In genomic region chr14:40889704-40890103, GRCm38 (mm10) we compare ENCODE assay signal across 19 mouse cellular contexts. TPM values are rescaled to one million over a fixed set of nuclear protein-coding genes. Genes with fewer than 3 reads are reported as not detected.
DNase-seq lines count a peak whose midpoint lies in the region; ATAC-seq and TF ChIP-seq lines count a peak whose summit lies in the region.
"Had no signal": no experiment of that assay in that cellular context is flagged by ENCODE, and none has a peak within 500 bp of the region (broad histone marks: within the 10 kb centered on the region; RNA-seq: fewer than 3 reads in every experiment).

No protein-coding gene starts in this region.

- 58% methylated on average over 4 of the region's 4 CpGs for WGBS in stomach, embryonic 16.5 days
- 60% methylated on average over 4 of the region's 4 CpGs for WGBS in stomach, postnatal 0 days
- WGBS in kidney, embryonic 14.5 days: 69% methylated on average over 4 of the region's 4 CpGs

- no peak overlapping the region for H3K4me3 ChIP-seq in gastrocnemius, adult 2 months
- H3K4me3 ChIP-seq in stomach, embryonic 16.5 days (replicated peaks; ENCODE audit: low read length): no peak overlapping the region
- no peak overlapping the region for H3K4me3 ChIP-seq in stomach, postnatal 0 days (ENCODE audit: low read depth, low read length)
- no peak overlapping the region for H3K4me3 ChIP-seq in kidney, embryonic 14.5 days (ENCODE audit: low read length)
- H3K4me3 ChIP-seq: embryonic facial prominence, embryonic 15.5 days; forebrain, embryonic 10.5 days; heart, embryonic 13.5 days; hindbrain, embryonic 13.5 days; limb, embryonic 13.5 days; liver, embryonic 15.5 days; midbrain, embryonic 15.5 days had no signal

- peak; percentile 55 for ATAC-seq in stomach, embryonic 16.5 days (ENCODE audit: insufficient read depth, low FRiP score)
- no peak for ATAC-seq in stomach, postnatal 0 days (ENCODE audit: low FRiP score, low TSS enrichment)
- no peak for ATAC-seq in kidney, embryonic 14.5 days (ENCODE audit: low FRiP score, low TSS enrichment)
- ATAC-seq: midbrain, embryonic 15.5 days had no signal

- no peak for TF ChIP-seq EP300 in stomach, postnatal 0 days (optimal IDR thresholded peaks at IDR 0.05)

- no peaks in the 10 kb centered on the region for H3K9me3 ChIP-seq in stomach, embryonic 16.5 days (replicated peaks; ENCODE audit: control insufficient read depth, low read length)
- no peaks in the 10 kb centered on the region for H3K9me3 ChIP-seq in stomach, postnatal 0 days (ENCODE audit: control insufficient read depth, low read length)
- H3K9me3 ChIP-seq in kidney, embryonic 14.5 days (ENCODE audit: control insufficient read depth, low read length): no peaks in the 10 kb centered on the region
- H3K9me3 ChIP-seq: embryonic facial prominence, embryonic 15.5 days; forebrain, embryonic 10.5 days; heart, embryonic 13.5 days; hindbrain, embryonic 13.5 days; limb, embryonic 13.5 days; liver, embryonic 15.5 days; midbrain, embryonic 15.5 days had no signal

- intact Hi-C loops in gastrocnemius, adult 2 months (cut with DNase I): loop anchor here (10.0 kb wide), 1 partner anchor 55 kb away; no protein-coding TSS in a partner anchor
- intact Hi-C loops in heart, postnatal 10 days (cut with DNase I): loop anchor here (5.0 to 10.0 kb wide), 2 partner anchors 97 to 195 kb away; no protein-coding TSS in a partner anchor

- no peak overlapping the region for H3K4me2 ChIP-seq in stomach, embryonic 16.5 days (ENCODE audit: low read depth, low read length)
- no peak overlapping the region for H3K4me2 ChIP-seq in stomach, postnatal 0 days (replicated peaks; ENCODE audit: low read depth)
- H3K4me2 ChIP-seq in kidney, embryonic 14.5 days (replicated peaks; ENCODE audit: low read depth, low read length): no peak overlapping the region
- H3K4me2 ChIP-seq: embryonic facial prominence, embryonic 15.5 days; heart, embryonic 13.5 days; hindbrain, embryonic 13.5 days; limb, embryonic 13.5 days; liver, embryonic 15.5 days; midbrain, embryonic 15.5 days had no signal

- peaks cover 4% of the 10 kb centered on the region for H3K4me1 ChIP-seq in stomach, embryonic 16.5 days (ENCODE audit: control insufficient read depth, insufficient read depth, low read length)
- no peaks in the 10 kb centered on the region for H3K4me1 ChIP-seq in stomach, postnatal 0 days (replicated peaks; ENCODE audit: control insufficient read depth, insufficient read depth)
- H3K4me1 ChIP-seq in kidney, embryonic 14.5 days (ENCODE audit: control insufficient read depth, insufficient read depth, low read length): 0 out of 2 replicates have a peak, but pooled peaks cover 3% of the 10 kb centered on the region

- no peaks in the 10 kb centered on the region for H3K27me3 ChIP-seq in stomach, embryonic 16.5 days (ENCODE audit: control insufficient read depth, insufficient read depth, low read length)
- H3K27me3 ChIP-seq in stomach, postnatal 0 days (ENCODE audit: control insufficient read depth, insufficient read depth, low read length): no peaks in the 10 kb centered on the region
- no peaks in the 10 kb centered on the region for H3K27me3 ChIP-seq in kidney, embryonic 14.5 days (ENCODE audit: control insufficient read depth, insufficient read depth, low read length)
- H3K27me3 ChIP-seq: embryonic facial prominence, embryonic 15.5 days; heart, embryonic 13.5 days; hindbrain, embryonic 13.5 days; limb, embryonic 13.5 days; liver, embryonic 15.5 days; midbrain, embryonic 15.5 days had no signal

- TF ChIP-seq CTCF in gastrocnemius, adult 2 months (IDR thresholded peaks at IDR 0.05): no peak
- TF ChIP-seq CTCF in stomach, postnatal 0 days (IDR thresholded peaks at IDR 0.05; ENCODE audit: low read depth): no peak

- DNase-seq in gastrocnemius, adult 2 months: peak; percentile 53
- no peak for DNase-seq in gastrocnemius, adult 8-10 months (ENCODE audit: low spot score in 2 of 2)
- no peak for DNase-seq in stomach, postnatal 0 days (ENCODE audit: low spot score)
- peak; percentile 74 to 77 for DNase-seq in heart, postnatal 10 days
- peak; percentile 60 for DNase-seq in lung, postnatal 36 days
- no peak for DNase-seq in thymus, postnatal 4 days
- DNase-seq: cerebellum, postnatal 14 days; embryo, embryonic 11 days; retina, postnatal 1 day; thymus, adult 2 months had no signal

- H3K27ac ChIP-seq in gastrocnemius, adult 2 months: no peak overlapping the region
- no peak overlapping the region for H3K27ac ChIP-seq in stomach, embryonic 16.5 days (ENCODE audit: low read length)
- no peak overlapping the region for H3K27ac ChIP-seq in stomach, postnatal 0 days (replicated peaks)
- H3K27ac ChIP-seq in kidney, embryonic 14.5 days (ENCODE audit: low read depth, low read length): no peak overlapping the region
- H3K27ac ChIP-seq: embryonic facial prominence, embryonic 15.5 days; forebrain, embryonic 10.5 days; heart, embryonic 13.5 days; hindbrain, embryonic 13.5 days; limb, embryonic 13.5 days; liver, embryonic 15.5 days; midbrain, embryonic 15.5 days had no signal

- no peaks in the 10 kb centered on the region for H3K36me3 ChIP-seq in stomach, embryonic 16.5 days (ENCODE audit: control insufficient read depth, insufficient read depth, low read length)
- H3K36me3 ChIP-seq in stomach, postnatal 0 days (ENCODE audit: control insufficient read depth, insufficient read depth, low read length): no peaks in the 10 kb centered on the region
- no peaks in the 10 kb centered on the region for H3K36me3 ChIP-seq in kidney, embryonic 14.5 days (ENCODE audit: control insufficient read depth, insufficient read depth, low read length)
- H3K36me3 ChIP-seq: embryonic facial prominence, embryonic 15.5 days; forebrain, embryonic 10.5 days; heart, embryonic 13.5 days; hindbrain, embryonic 13.5 days; limb, embryonic 13.5 days; liver, embryonic 15.5 days; midbrain, embryonic 15.5 days had no signal

- H3K9ac ChIP-seq in stomach, embryonic 16.5 days (ENCODE audit: low read length): no peak overlapping the region
- no peak overlapping the region for H3K9ac ChIP-seq in stomach, postnatal 0 days (ENCODE audit: low read length)
- no peak overlapping the region for H3K9ac ChIP-seq in kidney, embryonic 14.5 days (ENCODE audit: low read depth, low read length)
- H3K9ac ChIP-seq: embryonic facial prominence, embryonic 15.5 days; heart, embryonic 13.5 days; hindbrain, embryonic 13.5 days; limb, embryonic 13.5 days; liver, embryonic 15.5 days; midbrain, embryonic 15.5 days had no signal

RNA-seq across cellular contexts. Expression of gene Sh2d4b, which starts 3.4 kb away (rescaled TPM):
- total RNA-seq in gastrocnemius, adult 2 months (2021): under 1 TPM; 0.20 to 0.41 TPM
- 1 to 10 TPM in 1 of 4 experiments, under 1 TPM in 3; 0.24 to 1.2 (median 0.31) TPM for total RNA-seq in gastrocnemius, adult 8-10 months (2022)
- polyA plus RNA-seq in stomach, embryonic 16.5 days (2015; fragmentation: Nextera tagmentation; extraction: Ambion mirVana): 0.35 and 0.41 TPM in 2 replicates
- 0.07 and 0.22 TPM in 2 replicates for polyA plus RNA-seq in stomach, postnatal 0 days (2015; fragmentation: Nextera tagmentation; extraction: Ambion mirVana)
- total RNA-seq in heart, postnatal 10 days (2021): 1 to 10 TPM in 1 of 2 experiments, under 1 TPM in 1; 0.57 to 1.2 TPM
- polyA plus RNA-seq in kidney, embryonic 14.5 days (2014; fragmentation: Nextera tagmentation; extraction: Ambion mirVana): 0.57 and 0.65 TPM in 2 replicates

Comparison
In these comparisons a context has a peak if more than half of its experiments do, and no peak if none do; other contexts are left out.
1. DNase-seq: peak in gastrocnemius, adult 2 months (single experiment), heart, postnatal 10 days (2 of 2) and lung, postnatal 36 days (single experiment); none in gastrocnemius, adult 8-10 months (0 of 2), stomach, postnatal 0 days (single experiment) and thymus, postnatal 4 days (single experiment).